Mouse (Mus musculus) ovary, postnatal 36 days (tissue): ENCODE data around the gene A730071L15Rik.
A peak's percentile ranks its signal among the peaks of the same experiment; 100 is the strongest.

Experiments used
- DNase-seq: peaks from one replicate; pipeline ENCODE4 v3.0.0; 2022; ENCODE audit warnings: low spot score, mixed read lengths

The A730071L15Rik gene

GRCm38 (mm10) chr11:6199410-6200086 lies at the start of gene A730071L15Rik:
A730071L15Rik (plus strand) TSS chr11:6200029.
- DNase-seq = no peak

GRCm38 (mm10) chr11:6152864-6153263 lies 47.0 kb upstream of the A730071L15Rik start:
- no peak for DNase-seq

GRCm38 (mm10) chr11:6154211-6154701 lies 45.6 kb upstream of the A730071L15Rik start:
- DNase-seq = no peak

GRCm38 (mm10) chr11:6156651-6157050 lies 43.2 kb upstream of the A730071L15Rik start:
- no peak for DNase-seq

GRCm38 (mm10) chr11:6157119-6157518 lies 42.7 kb upstream of the A730071L15Rik start:
- no peak for DNase-seq

DNA sequence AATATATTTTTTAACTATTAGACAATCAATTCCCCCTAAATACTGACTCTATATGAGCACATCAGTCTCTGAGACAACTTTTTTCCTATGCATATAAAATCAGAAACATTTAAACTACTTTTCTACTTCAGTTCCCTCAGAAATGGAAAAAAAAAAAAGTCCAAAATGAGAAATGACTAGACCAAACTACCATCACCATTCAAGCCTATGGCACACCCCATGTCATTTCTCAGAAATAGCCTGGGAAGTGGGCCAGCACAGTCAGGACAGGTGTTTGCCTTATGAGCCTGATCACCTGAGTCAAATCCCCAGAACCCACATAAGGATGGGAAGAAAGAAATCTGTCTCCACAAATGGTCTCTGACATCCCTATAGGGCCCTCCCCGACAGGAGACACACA lies 41.3 kb upstream of the A730071L15Rik start:
- no peak for DNase-seq

DNA sequence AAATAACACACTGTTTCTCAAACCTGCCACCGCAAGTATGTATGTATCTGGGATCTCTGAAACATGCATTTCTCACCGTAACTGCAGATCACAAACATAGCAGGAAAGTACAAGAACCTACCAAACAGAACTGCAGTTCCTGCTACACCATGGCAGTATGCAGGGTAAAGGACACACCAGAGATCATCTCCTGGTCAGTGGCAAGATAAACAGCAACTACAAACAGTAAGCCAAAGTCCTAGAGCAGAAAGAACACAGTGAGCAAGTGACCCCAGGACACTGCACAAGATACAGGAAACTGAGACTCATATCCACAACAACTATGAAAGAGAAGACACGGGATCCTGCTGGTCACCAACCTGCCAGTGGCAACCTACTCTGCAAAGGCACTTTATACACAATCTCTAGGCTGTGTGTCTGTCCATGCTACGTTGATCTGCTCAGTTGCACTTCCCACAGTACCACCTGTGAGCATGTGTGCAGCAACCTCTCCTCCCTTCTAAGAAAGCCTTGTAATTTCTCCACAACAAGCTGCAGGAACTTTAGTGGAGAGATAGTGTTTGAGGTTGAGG lies 40.0 kb upstream of the A730071L15Rik start:
- no peak for DNase-seq

- no peak for DNase-seq
Observed at GRCm38 (mm10) chr11:6160663-6161271, 39.1 kb upstream of the A730071L15Rik start.

- no peak for DNase-seq
Observed at GRCm38 (mm10) chr11:6161549-6161948, 38.3 kb upstream of the A730071L15Rik start.

DNA sequence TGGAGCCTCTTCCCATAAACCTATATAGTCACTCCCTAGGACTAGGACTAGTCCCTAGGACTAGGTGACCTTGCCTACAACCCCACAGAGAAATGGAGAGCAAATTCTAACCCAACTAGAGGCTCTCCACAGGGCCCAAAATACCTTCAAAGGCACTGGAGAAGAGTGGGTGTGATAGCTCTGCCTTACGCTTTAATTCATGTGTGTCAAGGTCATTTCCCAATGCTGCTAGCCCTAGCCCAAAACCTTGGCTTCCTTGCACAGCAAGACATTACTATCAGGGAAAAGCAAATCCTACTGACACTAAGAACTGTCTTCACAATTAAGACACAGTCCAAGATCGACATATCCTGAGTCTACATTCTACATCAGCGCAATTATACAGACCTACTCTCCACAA lies 36.8 kb upstream of the A730071L15Rik start:
- DNase-seq = no peak

DNA sequence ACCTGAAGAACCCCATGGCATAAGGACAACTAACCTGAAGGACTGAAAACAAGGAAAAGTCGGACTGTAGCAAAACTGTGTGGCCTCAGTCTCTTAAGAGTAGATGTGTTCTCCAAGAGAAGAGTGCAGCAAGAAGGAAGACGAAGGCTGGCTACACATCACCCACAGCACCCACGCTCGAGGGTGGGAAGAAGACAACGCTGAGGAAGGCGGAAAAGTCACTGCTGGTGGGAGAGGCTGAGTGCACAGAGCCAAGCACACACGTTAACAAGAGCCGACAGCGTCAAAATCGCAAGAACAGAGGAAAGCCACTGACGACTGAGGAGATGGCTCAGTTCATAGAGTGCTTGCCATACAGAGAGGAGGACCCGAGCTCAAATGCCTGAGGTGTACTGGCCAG lies 36.1 kb upstream of the A730071L15Rik start:
- DNase-seq = no peak

DNA sequence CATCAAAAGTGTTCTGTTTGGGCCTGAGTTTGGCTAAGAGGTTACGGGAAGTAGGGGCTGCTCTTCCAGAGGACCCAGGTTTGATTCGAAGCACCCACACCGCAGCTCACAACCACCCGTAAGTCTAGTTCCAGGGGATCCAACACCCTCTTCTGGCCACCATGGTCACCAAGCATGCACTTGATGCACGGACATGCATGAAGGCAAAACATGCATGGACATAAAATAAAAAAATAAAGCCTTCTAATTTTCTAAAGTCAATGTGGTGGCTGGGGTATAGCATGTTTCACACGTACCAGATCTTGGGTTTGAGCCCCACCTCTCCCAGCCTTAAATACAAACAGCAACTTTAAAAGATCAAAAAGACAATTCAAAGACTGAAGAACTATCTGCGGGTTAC lies 35.0 kb upstream of the A730071L15Rik start:
- DNase-seq = no peak

DNA sequence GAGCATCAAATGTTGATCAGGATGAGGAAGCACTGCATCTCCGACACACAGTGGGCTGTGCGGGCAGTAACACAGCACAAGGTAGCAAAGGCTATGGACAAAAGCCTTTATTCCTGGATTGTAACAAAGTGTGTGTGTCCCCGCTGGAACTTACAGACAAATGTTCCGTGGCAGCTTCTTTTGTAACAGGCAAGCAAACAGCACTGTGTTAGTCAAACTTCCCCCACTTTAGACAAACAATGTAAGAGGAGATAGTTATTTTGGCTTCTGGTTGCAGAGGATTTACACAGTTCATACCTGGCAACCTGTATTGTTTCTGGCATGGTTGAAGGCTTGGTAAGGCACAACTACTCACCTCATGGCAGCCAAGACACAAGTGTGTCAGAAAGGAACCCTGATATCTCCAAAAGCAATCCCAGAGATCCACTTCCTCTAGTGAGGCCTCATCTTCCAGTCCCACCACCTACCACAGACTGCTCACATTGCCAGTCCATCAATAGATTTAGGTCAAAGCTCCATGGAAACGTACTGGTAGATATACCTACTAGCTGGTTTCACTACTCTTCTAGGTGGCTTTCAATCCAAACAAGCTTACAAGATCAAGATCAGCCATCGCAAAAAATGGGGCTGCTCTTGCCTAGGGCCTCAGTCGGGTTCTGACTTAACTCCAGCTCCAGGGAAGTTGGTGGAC lies 34.3 kb upstream of the A730071L15Rik start:
- no peak for DNase-seq

GRCm38 (mm10) chr11:6166351-6166750 lies 33.5 kb upstream of the A730071L15Rik start:
- DNase-seq = no peak

- no peak for DNase-seq
Observed at GRCm38 (mm10) chr11:6169041-6169663, 30.7 kb upstream of the A730071L15Rik start.

DNA sequence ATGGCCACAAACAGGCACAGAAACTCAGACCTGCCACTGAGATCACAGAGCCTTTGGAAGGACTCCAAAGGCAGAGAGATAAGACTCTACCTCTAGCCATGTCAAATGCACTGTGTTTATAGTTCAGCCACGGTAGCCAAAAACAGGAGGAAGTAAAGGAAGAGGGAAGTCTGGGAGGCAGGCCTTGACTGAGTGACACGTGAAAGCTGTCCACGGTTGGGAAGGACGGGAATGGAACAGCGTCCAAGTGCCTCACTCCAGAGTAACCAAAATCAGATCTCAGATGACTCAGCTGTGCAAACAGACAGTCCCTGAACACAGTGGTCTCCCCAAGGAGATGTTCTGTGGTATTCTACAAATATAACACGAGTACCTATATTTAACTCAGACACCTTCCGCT lies 25.1 kb upstream of the A730071L15Rik start:
- peak; percentile 19 for DNase-seq

GRCm38 (mm10) chr11:6175506-6175905 lies 24.3 kb upstream of the A730071L15Rik start:
- no peak for DNase-seq

DNA sequence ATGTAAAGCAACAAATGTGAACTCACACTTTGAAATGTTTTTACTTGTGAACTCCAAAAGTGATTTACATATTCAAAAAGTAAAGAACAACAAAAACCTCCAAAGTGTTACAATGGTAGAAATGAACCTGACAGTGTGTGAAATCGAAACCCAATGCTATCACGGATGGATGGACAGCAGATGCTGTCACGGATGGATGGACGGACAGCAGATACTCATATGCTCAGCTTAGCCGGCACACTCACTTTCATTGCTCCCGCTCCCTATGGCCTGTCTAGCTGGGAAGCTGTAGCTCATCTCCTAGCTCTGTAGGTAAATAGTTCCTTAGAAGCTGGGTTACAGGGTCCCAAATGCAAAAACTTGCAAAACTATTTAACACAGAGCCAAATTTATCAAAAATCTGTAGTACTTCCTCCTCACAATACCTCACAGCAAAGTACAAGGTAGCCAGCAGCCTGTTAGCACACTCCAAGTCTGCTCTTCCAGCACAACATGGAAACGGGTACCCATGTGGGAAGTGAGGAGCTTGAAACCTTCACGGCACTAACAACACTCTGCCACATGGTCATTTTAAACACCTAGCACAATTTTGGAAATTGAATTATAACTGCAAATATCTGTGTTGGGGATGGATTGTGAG lies 21.9 kb upstream of the A730071L15Rik start:
- no peak for DNase-seq

DNA sequence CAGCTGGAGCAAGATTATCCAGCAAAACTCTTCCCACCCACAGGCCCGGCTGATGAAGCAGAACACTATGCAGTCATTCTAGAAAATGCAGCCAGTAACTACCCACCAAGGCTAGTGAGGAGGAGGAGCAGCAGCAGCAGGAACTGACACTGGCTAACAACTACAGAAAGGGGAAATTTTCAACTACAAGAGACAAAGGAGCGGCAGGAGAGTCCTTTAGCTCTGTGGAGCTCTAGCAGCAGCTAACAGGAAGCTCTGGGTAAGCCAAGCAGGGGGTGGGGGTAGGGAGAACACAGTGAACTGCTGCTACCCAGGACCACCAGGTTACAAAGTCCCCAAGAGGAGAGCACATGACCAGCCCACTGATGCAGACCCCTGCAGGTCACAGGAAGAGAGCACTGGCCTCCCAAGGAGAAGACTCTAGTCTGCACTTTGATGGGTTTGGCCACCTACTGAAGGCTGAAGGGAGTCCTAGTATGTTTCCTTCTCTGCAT lies 21.1 kb upstream of the A730071L15Rik start:
- DNase-seq = no peak

DNA sequence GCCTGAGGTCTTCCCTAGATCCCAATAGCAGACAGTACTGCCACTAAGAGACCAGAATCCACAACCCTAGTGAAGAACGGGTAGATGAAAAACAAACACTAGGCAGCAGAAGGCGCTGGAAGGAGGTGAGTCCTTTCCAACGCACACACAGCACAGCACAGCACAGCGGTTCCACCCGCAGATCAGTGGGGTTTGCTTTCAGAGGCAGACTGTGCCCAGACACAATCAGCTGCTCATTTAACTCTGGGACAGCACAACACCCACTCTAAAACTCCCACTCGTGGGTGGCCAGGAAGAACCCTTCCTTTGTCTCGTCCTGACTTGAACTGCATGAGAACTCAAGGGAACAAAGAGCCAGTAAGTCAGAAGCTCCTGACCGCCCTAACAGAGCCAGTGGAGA lies 20.6 kb upstream of the A730071L15Rik start:
- no peak for DNase-seq

GRCm38 (mm10) chr11:6180811-6181399 lies 18.9 kb upstream of the A730071L15Rik start:
- DNase-seq = no peak
